Mouse (Mus musculus) MEL (cell line): ENCODE measurements at regions not wholly inside any gene's neighbourhood (a gene's known extent, or its start where the extent isn't known, plus 50 kb on each side); places are given as distances from the start of the nearest gene placed in this dataset.

Experiments used
- CTCF ChIP-seq, 3 experiments: IDR thresholded peaks in 2 of 3; conservative IDR thresholded peaks in 1 of 3; 2 replicates each; pipeline ENCODE4 v1.5.1; 2011 to 2012; ENCODE audit warnings: low read length in 3 of 3, low read depth in 2 of 3, mild to moderate bottlenecking in 2 of 3, improper control_type of control experiment in 1 of 3, inconsistent platforms in 1 of 3, mixed read lengths in 1 of 3, moderate library complexity in 1 of 3; ENCODE audit not compliant: control insufficient read depth in 1 of 3, insufficient read depth in 1 of 3, poor library complexity in 1 of 3, severe bottlenecking in 1 of 3
- NELFE ChIP-seq: IDR thresholded peaks from 2 replicates; pipeline ENCODE4 v1.6.1; 2011; ENCODE audit warnings: low read depth, low read length, improper control_type of control experiment
- POLR2AphosphoS2 ChIP-seq: IDR thresholded peaks from 2 replicates; pipeline ENCODE4 v1.6.1; 2011; ENCODE audit warnings: low read length, improper control_type of control experiment

DNA sequence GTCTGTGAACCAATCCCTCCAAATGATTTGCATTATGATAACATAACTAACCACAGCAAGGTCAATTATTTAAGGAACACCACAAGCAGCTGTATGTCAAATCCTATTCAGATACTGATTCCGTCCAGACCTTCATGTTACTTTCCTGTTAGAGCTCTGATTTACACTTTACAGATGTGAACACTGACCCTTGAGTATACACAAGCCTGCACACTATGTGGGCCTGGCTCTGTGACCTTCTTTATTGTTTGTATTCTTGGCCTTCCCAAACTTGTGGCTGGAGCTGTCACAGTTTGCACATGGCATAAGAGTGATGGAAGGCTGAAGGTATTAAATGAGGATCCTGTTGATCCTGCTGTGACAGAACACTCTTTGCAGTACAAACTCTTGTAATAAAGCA, 51.1 kb upstream of the BC030870 start:
- TF ChIP-seq NELFE (no peak), CTCF (IDR thresholded peaks at IDR 0.05 in 2 of 3, conservative IDR thresholded peaks at IDR 0.05 in 1 of 3; ENCODE audit: control insufficient read depth in 1 of 3, insufficient read depth in 1 of 3, low read depth in 2 of 3, low read length in 3 of 3, poor library complexity in 1 of 3, severe bottlenecking in 1 of 3) (no peak), POLR2AphosphoS2 (no peak)
